22 mouse cellular contexts compared by ENCODE assay signal in genomic region chr16:93728676-93729075, GRCm38 (mm10). TPM values are rescaled to one million over a fixed set of nuclear protein-coding genes. Genes with fewer than 3 reads are reported as not detected.
DNase-seq lines count a peak whose midpoint lies in the region.
"Had no signal": no experiment of that assay in that cellular context is flagged by ENCODE, and none has a peak within 500 bp of the region (broad histone marks: within the 10 kb centered on the region; RNA-seq: fewer than 3 reads in every experiment).

No protein-coding gene starts in this region.

- peaks cover 15% of the 10 kb centered on the region for H3K4me1 ChIP-seq in brown adipose tissue, adult 24 weeks (ENCODE audit: control insufficient read depth, insufficient read depth, insufficient read length, low read length)
- H3K4me1 ChIP-seq: forebrain, embryonic 12.5 days; midbrain, embryonic 13.5 days had no signal

- H3K27ac ChIP-seq in brown adipose tissue, adult 24 weeks (replicated peaks; ENCODE audit: low read depth, low read length): peak overlapping the region; percentile 50
- H3K27ac ChIP-seq: embryonic facial prominence, embryonic 12.5 days; forebrain, embryonic 12.5 days; heart, embryonic 10.5 days; hindbrain, embryonic 15.5 days; intestine, embryonic 15.5 days; limb, embryonic 12.5 days; midbrain, embryonic 13.5 days had no signal

- H3K4me3 ChIP-seq in brown adipose tissue, adult 24 weeks (ENCODE audit: insufficient read depth, low read depth, low read length): no peak overlapping the region
- H3K4me3 ChIP-seq: embryonic facial prominence, embryonic 12.5 days; forebrain, embryonic 12.5 days; heart, embryonic 10.5 days; hindbrain, embryonic 15.5 days; intestine, embryonic 15.5 days; limb, embryonic 12.5 days; midbrain, embryonic 13.5 days had no signal

- peak; percentile 63 for DNase-seq in gastrocnemius, adult 18-20 months (ENCODE audit: low spot score)
- DNase-seq in gastrocnemius, postnatal 25 days: no peak
- DNase-seq in 416B (ENCODE audit: low read depth): peak; percentile 67
- peak; percentile 34 for DNase-seq in lung, postnatal 14 days
- no peak for DNase-seq in urinary bladder, postnatal 36 days (ENCODE audit: low spot score in 2 of 2)
- DNase-seq in kidney, adult 9 months: no peak
- DNase-seq: adrenal gland, adult 8-10 months; B cell, adult 2 months; cerebellum, postnatal 14 days; kidney, adult 8-10 months; kidney, postnatal 25 days; lung, embryonic 14.5 days had no signal

RNA-seq across cellular contexts. Expression of gene Dop1b, which starts 17.0 kb away (rescaled TPM):
- total RNA-seq in gastrocnemius, adult 18-20 months (2021): 10 to 100 TPM; 34.3 to 41.6 TPM
- total RNA-seq in gastrocnemius, postnatal 25 days (2021): 10 to 100 TPM; 20.6 to 26.9 TPM
- 18.9 and 24.0 TPM in 2 replicates for polyA plus RNA-seq in brown adipose tissue, adult 24 weeks (2012; ENCODE audit: insufficient read depth, insufficient read length, missing spikeins)

RNA-seq across cellular contexts. Expression of gene Cbr3, which starts 45.7 kb away (rescaled TPM):
- total RNA-seq in gastrocnemius, adult 18-20 months (2021): 1 to 10 TPM in 1 of 2 experiments, under 1 TPM in 1; 0.91 to 1.4 TPM
- 1 to 10 TPM; 1.8 to 2.4 TPM for total RNA-seq in gastrocnemius, postnatal 25 days (2021)
- 7.2 TPM in 2 replicates for polyA plus RNA-seq in brown adipose tissue, adult 24 weeks (2012; ENCODE audit: insufficient read depth, insufficient read length, missing spikeins)
- total RNA-seq: G1E; hematopoietic stem cell, adult 5-6 weeks had no signal
- polyA plus RNA-seq: G1E had no signal

Comparison
In these comparisons a context has a peak if more than half of its experiments do, and no peak if none do; other contexts are left out.
1. DNase-seq: peak in gastrocnemius, adult 18-20 months (single experiment), 416B (single experiment) and lung, postnatal 14 days (single experiment); none in gastrocnemius, postnatal 25 days (single experiment), urinary bladder, postnatal 36 days (0 of 2) and kidney, adult 9 months (single experiment).